Mouse (Mus musculus) cerebellum, adult (tissue): Measurements from ENCODE around the gene Itgax.
"Not testable (repeated sequence)": the region's sequence is repeated elsewhere in the genome, so short reads cannot be mapped to it uniquely, and the experiment has no call there.

Source experiments
- ATAC-seq: cut with Nextera tagmentation; 2 replicates; pipeline ENCODE4 v1.9.2; 2017; ENCODE audit warnings: mild to moderate bottlenecking, moderate library complexity, mixed read lengths; ENCODE audit not compliant: insufficient number of reproducible peaks, low FRiP score, low TSS enrichment

Gene Itgax

GRCm38 (mm10) chr7:128154924-128155323 lies 25.6 kb downstream of the Itgax start:
- no peak for ATAC-seq

DNA sequence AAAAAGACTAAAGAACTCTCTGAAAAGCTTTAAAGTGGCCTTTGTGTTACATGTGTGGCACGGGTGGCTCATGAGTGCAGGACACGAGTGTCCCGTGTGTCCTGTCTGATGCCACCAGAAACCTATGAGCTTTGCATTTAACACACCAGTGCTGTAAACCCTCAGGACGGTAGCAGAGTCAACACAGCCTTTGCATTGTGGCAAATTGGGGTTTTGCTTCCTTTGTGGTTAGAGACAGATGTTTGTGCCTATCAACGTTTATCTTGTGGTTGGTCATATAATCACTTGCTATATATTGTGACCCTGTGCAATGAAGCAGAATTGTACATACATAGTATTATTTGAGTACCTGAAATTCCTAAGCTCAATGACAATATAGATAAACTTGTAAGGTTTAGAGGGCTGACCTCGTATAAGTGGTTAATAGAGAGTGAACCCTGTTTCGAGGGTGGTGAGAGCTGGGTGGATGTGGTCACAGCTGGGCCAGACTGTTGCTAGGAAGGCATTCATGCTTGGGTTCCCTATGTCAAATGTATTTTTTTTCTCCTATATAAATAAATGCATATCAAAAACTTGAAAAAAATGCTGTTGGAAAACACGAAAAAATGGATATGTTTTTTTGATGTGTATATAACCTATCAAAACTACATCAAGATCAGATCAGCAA lies 29.5 kb downstream of the Itgax start:
- ATAC-seq = not testable (repeated sequence)

DNA sequence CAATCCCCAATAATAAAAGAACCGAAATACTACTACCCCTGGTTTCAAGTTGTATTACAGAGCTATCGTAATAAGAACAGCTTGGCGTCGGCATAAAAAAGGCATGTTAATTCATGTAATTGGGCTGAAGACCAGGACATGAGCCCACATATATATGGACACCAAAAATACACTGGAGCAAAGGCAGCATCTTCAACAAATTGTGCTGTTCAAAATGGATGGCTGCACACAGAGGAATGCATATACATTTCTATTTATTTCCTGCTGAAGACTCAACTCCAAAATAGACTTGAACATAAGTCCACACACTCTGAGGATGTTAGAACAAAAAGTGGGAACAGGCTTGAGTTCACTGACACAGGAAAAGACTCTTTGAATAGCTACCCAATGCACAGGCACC lies 34.7 kb downstream of the Itgax start:
- ATAC-seq = no peak

- ATAC-seq = no peak
Measured at GRCm38 (mm10) chr7:128166391-128166790, 37.0 kb downstream of the Itgax start.

- ATAC-seq = no peak
Measured at GRCm38 (mm10) chr7:128169996-128170395, 40.6 kb downstream of the Itgax start.

DNA sequence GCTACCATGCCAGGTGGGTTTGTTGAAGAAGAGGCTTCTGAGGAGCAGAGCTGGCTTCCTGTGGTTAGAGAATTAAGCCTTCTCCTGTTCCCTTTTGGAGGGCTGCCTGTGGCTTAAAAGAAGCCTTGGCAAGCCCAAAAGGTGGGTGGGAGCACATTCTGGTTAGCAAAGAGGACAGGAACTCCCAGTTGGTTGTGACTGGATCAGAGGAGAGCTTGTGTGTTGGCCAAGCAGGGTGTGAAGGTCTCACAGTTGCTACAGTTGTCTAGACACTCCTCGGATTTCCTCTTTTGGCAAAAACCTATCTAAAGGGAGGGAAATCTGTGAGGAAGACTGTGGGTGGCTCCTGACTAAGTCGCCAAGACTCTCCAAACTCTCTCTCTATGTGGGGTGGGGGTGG lies 49.0 kb downstream of the Itgax start:
- no peak for ATAC-seq

GRCm38 (mm10) chr7:128180126-128180525 lies 50.8 kb downstream of the Itgax start:
- no peak for ATAC-seq

GRCm38 (mm10) chr7:128180546-128180945 lies 51.2 kb downstream of the Itgax start:
- no peak for ATAC-seq

GRCm38 (mm10) chr7:128181691-128182090 lies 52.3 kb downstream of the Itgax start:
- no peak for ATAC-seq
